Mouse (Mus musculus) liver, postnatal 0 days (tissue): ENCODE results near the gene Sgms1. TPM values are rescaled to one million over a fixed set of nuclear protein-coding genes. Genes with fewer than 3 reads are reported as not detected.

Experiments
- ATAC-seq: fragments of 200-750 bp; cut with Nextera tagmentation; 2 replicates; pipeline ENCODE4 v1.8.0; 2017; ENCODE audit warnings: mild to moderate bottlenecking, moderate library complexity
- DNase-seq: peaks from one replicate; pipeline ENCODE4 v3.0.0-alpha.2; 2016
- H3K27ac ChIP-seq: fragments of 300-500 bp; sonication (generic); 2 replicates; pipeline ENCODE4 v1.5.1; 2014; ENCODE audit warnings: antibody characterized with exemption, moderate library complexity, mild to moderate bottlenecking, low read depth
- H3K27me3 ChIP-seq: fragments of 300-500 bp; sonication (generic); 2 replicates; pipeline ENCODE4 v1.6.1; 2014; ENCODE audit warnings: low read length, control low read depth, mixed read lengths; ENCODE audit not compliant: insufficient read depth
- H3K36me3 ChIP-seq: fragments of 300-500 bp; sonication (generic); replicated peaks from 2 replicates; pipeline ENCODE4 v1.6.1; 2014; ENCODE audit warnings: mild to moderate bottlenecking, control low read depth, low read length, moderate library complexity, mixed read lengths; ENCODE audit not compliant: insufficient read depth
- H3K4me1 ChIP-seq: fragments of 300-500 bp; sonication (generic); 2 replicates; pipeline ENCODE4 v1.6.1; 2014; ENCODE audit warnings: antibody characterized with exemption, mild to moderate bottlenecking, control low read depth; ENCODE audit not compliant: insufficient read depth
- H3K4me2 ChIP-seq: fragments of 300-500 bp; sonication (generic); 2 replicates; pipeline ENCODE4 v1.6.1; 2014; ENCODE audit warnings: low read depth, mild to moderate bottlenecking, low read length, moderate library complexity, mixed read lengths
- H3K4me3 ChIP-seq: fragments of 300-500 bp; sonication (generic); 2 replicates; pipeline ENCODE4 v1.5.1; 2014; ENCODE audit warnings: low read depth, low read length
- H3K9ac ChIP-seq: fragments of 300-500 bp; sonication (generic); replicated peaks from 2 replicates; pipeline ENCODE4 v1.6.1; 2014; ENCODE audit warnings: mild to moderate bottlenecking, moderate library complexity
- H3K9me3 ChIP-seq: fragments of 300-500 bp; sonication (generic); 2 replicates; pipeline ENCODE4 v1.6.1; 2016; ENCODE audit warnings: mild to moderate bottlenecking, control low read depth, low read length, mixed read lengths
- CTCF ChIP-seq: sonication (generic); IDR thresholded peaks from 2 replicates; pipeline ENCODE4 v1.5.1; 2016; ENCODE audit warnings: antibody characterized with exemption, low read depth
- EP300 ChIP-seq: IDR thresholded peaks from 2 replicates; pipeline ENCODE4 v1.6.1; 2016; ENCODE audit warnings: antibody characterized with exemption, low read depth, mild to moderate bottlenecking
- WGBS: fragments of 180-500 bp; shearing (Covaris S2); extraction: QIAGEN DNeasy Blood & Tissue Kit; methylation state at CpG from one replicate; pipeline ENCODE4 v1.1.7; 2014; ENCODE audit not compliant: insufficient replicate concordance; 5-methylcytosine and 5-hydroxymethylcytosine counted together
- polyA plus RNA-seq: library from polyadenylated mRNA; unstranded; fragments of >200 nt; fragmentation: Nextera tagmentation; extraction: Ambion mirVana; gene quantifications from 2 replicates; pipeline ENCODE4 v1.2.1, GENCODE M21; 2015

Sgms1 gene
- polyA plus RNA-seq, 1 experiment from 2014 or later: 16.0 TPM

DNA sequence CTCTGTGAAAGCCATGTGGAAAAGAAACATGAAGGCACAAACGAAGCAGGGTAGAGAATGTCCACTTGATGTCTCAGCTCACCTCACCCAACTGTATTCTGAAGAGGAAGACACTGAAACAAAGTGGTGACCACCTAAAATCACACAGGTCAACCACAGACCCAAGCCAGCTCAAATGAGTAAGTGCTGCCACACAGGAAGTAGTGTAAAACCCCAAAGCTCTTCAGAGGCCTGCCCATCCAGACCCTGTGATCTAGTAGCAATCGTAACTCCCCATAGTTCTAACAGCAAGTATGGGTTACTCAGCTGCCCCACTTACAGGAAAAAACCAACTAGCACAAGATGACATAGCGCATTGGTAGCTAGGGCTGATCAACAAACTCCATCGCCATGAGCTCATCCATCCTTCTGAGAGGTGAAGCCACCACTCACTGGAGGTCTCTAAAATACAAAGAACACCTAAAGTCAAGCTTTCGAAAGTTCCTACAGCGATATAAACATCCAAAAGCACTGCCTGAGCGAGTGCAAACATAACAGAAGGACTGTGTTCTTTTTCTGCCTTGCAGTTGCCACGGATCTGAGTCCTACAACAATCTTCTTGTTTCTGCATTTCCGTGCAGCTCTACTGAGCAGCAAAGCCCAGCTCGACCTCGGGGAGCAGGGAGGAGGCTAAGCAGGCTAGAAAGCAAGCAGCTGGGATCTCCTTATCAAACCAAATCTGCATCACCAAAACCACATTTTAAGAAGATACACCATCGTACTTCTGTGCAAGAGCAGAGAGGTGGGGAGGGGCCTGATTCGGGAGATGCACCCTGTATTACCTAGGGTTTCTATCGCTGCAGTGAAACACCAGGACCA is 114.2 kb downstream of the Sgms1 start:
- no peaks in the 10 kb centered on the region for H3K36me3 ChIP-seq
- DNase-seq (no peak), ATAC-seq (no peak)
- no peak overlapping the region for H3K4me2 ChIP-seq
- no peaks in the 10 kb centered on the region for H3K27me3 ChIP-seq
- 47% methylated on average over 14 of the region's 14 CpGs for WGBS
- H3K4me1 ChIP-seq: peaks cover 73% of the 10 kb centered on the region
- no peak overlapping the region for H3K4me3 ChIP-seq
- TF ChIP-seq CTCF (no peak; the same call in 1 of the 2 replicates), EP300 (no peak)
- H3K9ac ChIP-seq: peak overlapping the region; percentile 45
- no peaks in the 10 kb centered on the region for H3K9me3 ChIP-seq
- peak overlapping the region; percentile 81; the same call in 1 of the 2 replicates for H3K27ac ChIP-seq

GRCm38 (mm10) chr19:32274145-32274544 is 115.4 kb downstream of the Sgms1 start:
- TF ChIP-seq EP300 (no peak), CTCF (no peak)
- no peak for ATAC-seq
- no peaks in the 10 kb centered on the region for H3K9me3 ChIP-seq
- H3K4me1 ChIP-seq: peaks cover 72% of the 10 kb centered on the region
- no peaks in the 10 kb centered on the region for H3K27me3 ChIP-seq
- H3K36me3 ChIP-seq: no peaks in the 10 kb centered on the region
- H3K4me2 ChIP-seq: no peak overlapping the region
- H3K4me3 ChIP-seq: no peak overlapping the region
- H3K27ac ChIP-seq: 0 out of 2 replicates have a peak overlapping the region, but pooled peaks have one; percentile 81
- no peak for DNase-seq
- H3K9ac ChIP-seq: no peak overlapping the region
- WGBS: 77% methylated on average over 2 of the region's 2 CpGs

DNA sequence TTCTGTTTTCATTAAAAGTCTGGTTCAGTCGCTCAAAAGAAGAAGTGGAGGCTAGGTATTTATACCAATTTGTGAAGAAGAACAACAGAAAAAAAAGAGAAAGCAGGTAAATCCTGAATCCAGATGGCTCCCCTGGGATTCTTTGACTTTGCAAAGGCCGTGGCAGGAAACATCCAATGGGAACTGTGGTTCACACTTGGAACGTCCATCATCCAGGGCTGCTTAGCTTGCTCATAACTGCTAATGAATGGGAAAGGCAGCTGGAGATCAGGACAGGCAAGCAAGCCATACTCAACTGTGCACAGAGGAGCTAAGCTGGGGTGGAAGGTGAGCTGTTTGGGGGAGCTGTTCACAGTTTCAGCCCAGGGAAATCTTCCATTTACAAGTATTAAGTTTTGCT is 115.8 kb downstream of the Sgms1 start:
- H3K9me3 ChIP-seq: no peaks in the 10 kb centered on the region
- H3K27me3 ChIP-seq: no peaks in the 10 kb centered on the region
- H3K27ac ChIP-seq: no peak overlapping the region
- DNase-seq: no peak
- H3K4me1 ChIP-seq: peaks cover 76% of the 10 kb centered on the region
- ATAC-seq: no peak
- TF ChIP-seq EP300 (no peak), CTCF (no peak)
- WGBS: 76% methylated on average over 3 of the region's 3 CpGs
- H3K4me3 ChIP-seq: no peak overlapping the region
- no peak overlapping the region for H3K4me2 ChIP-seq
- H3K9ac ChIP-seq: no peak overlapping the region
- H3K36me3 ChIP-seq: no peaks in the 10 kb centered on the region

GRCm38 (mm10) chr19:32272475-32273260 is 116.8 kb downstream of the Sgms1 start:
- H3K27me3 ChIP-seq: no peaks in the 10 kb centered on the region
- peaks cover 82% of the 10 kb centered on the region for H3K4me1 ChIP-seq
- peak overlapping the region; percentile 74 for H3K4me2 ChIP-seq
- peak overlapping the region; percentile 97 for H3K27ac ChIP-seq
- H3K9me3 ChIP-seq: no peaks in the 10 kb centered on the region
- H3K4me3 ChIP-seq: peak overlapping the region; percentile 31
- H3K36me3 ChIP-seq: no peaks in the 10 kb centered on the region
- peak; percentile 85 for ATAC-seq
- TF ChIP-seq CTCF: no peak
- peak; percentile 100 for TF ChIP-seq EP300
- WGBS: 41% methylated on average over 6 of the region's 6 CpGs
- H3K9ac ChIP-seq: peak overlapping the region; percentile 72
- peak; percentile 76 for DNase-seq

- Histone ChIP-seq H3K27me3 (no peaks in the 10 kb centered on the region), H3K4me2 (peak overlapping the region; percentile 74), H3K4me3 (peak overlapping the region; percentile 31), H3K4me1 (peaks cover 79% of the 10 kb centered on the region), H3K9ac (peak overlapping the region; percentile 72), H3K9me3 (no peaks in the 10 kb centered on the region), H3K36me3 (no peaks in the 10 kb centered on the region), H3K27ac (peak overlapping the region; percentile 97)
- 46% methylated on average over 11 of the region's 11 CpGs for WGBS
- DNase-seq (no peak), ATAC-seq (peak; percentile 51)
- 0 out of 2 replicates have a peak, but pooled peaks have one; percentile 14 for TF ChIP-seq EP300
- no peak for TF ChIP-seq CTCF
Observed at GRCm38 (mm10) chr19:32271455-32272200, 117.9 kb downstream of the Sgms1 start.
